Mouse (Mus musculus) brain, embryonic 14.5 days (tissue): ENCODE measurements at regions not wholly inside any gene's neighbourhood (a gene's known extent, or its start where the extent isn't known, plus 50 kb on each side); places are given as distances from the start of the nearest gene placed in this dataset.

Experiments used
- CTCF ChIP-seq: fragments of 200-500 bp; IDR thresholded peaks from 2 replicates; pipeline ENCODE4 v1.5.1; 2012; ENCODE audit warnings: inconsistent platforms, mild to moderate bottlenecking, moderate library complexity, borderline replicate concordance; ENCODE audit not compliant: insufficient read depth, insufficient read length; ENCODE audit errors: extremely low read depth
- POLR2A ChIP-seq: fragments of 200-500 bp; IDR thresholded peaks from 2 replicates; pipeline ENCODE4 v1.6.1; 2012; ENCODE audit warnings: mild to moderate bottlenecking, inconsistent platforms, borderline replicate concordance; ENCODE audit not compliant: poor library complexity, insufficient read depth, insufficient read length, severe bottlenecking; ENCODE audit errors: extremely low read depth

DNA sequence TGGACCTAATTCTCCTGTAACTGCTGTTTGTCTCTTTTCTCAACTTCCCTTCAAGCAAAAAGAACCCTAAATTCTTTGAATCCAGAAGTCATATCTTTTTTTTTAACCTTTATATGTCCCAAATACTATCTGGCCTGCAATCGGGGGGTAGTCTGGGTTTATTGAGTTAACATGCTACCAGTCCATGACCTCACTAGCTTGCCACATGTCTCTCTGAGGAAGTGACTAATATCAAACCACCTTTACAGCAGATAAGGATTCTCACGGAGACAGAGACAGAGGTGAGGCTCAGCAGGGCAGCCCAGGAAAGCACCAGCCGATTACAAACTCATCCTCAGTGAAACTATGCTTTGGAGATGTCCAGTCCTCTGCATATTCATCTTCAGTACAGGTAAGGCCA is 179.2 kb downstream of the Dad1 start:
- TF ChIP-seq CTCF (no peak), POLR2A (no peak)
